Mouse (Mus musculus) myocyte (in vitro differentiated cells): Measurements from ENCODE around the gene Vmn2r24.
"Not testable (repeated sequence)": the region's sequence is repeated elsewhere in the genome, so short reads cannot be mapped to it uniquely, and the experiment has no call there.

Experiments
- E2F4 ChIP-seq: IDR thresholded peaks from one replicate; pipeline ENCODE4 v1.6.1; 2011; ENCODE audit warnings: mild to moderate bottlenecking, control low read depth, moderate library complexity; ENCODE audit not compliant: insufficient read depth
- MAX ChIP-seq: IDR thresholded peaks from one replicate; pipeline ENCODE4 v1.6.1; 2011; ENCODE audit warnings: low read depth, mild to moderate bottlenecking, control low read depth
- MYOG ChIP-seq, 3 experiments: IDR thresholded peaks; one replicate each; pipeline ENCODE4 v1.6.1; 2011; ENCODE audit warnings: control low read depth in 2 of 3, low read depth in 2 of 3, mild to moderate bottlenecking in 2 of 3; ENCODE audit not compliant: insufficient read length in 2 of 3, control insufficient read depth in 1 of 3, insufficient read depth in 1 of 3
- POLR2A ChIP-seq: IDR thresholded peaks from one replicate; pipeline ENCODE4 v1.6.1; 2011; ENCODE audit warnings: low read depth, mild to moderate bottlenecking, control low read depth, moderate library complexity; ENCODE audit not compliant: insufficient read length
- POLR2AphosphoS2 ChIP-seq: IDR thresholded peaks from one replicate; pipeline ENCODE4 v1.6.1; 2011; ENCODE audit warnings: low read depth, control low read depth; ENCODE audit not compliant: insufficient read length
- REST ChIP-seq: IDR thresholded peaks from one replicate; pipeline ENCODE4 v1.6.1; 2011; ENCODE audit warnings: mild to moderate bottlenecking, control low read depth, moderate library complexity; ENCODE audit not compliant: insufficient read depth, insufficient read length
- TCF12 ChIP-seq: IDR thresholded peaks from one replicate; pipeline ENCODE4 v1.6.1; 2011; ENCODE audit warnings: mild to moderate bottlenecking, control low read depth; ENCODE audit not compliant: poor library complexity, insufficient read depth, severe bottlenecking

DNA sequence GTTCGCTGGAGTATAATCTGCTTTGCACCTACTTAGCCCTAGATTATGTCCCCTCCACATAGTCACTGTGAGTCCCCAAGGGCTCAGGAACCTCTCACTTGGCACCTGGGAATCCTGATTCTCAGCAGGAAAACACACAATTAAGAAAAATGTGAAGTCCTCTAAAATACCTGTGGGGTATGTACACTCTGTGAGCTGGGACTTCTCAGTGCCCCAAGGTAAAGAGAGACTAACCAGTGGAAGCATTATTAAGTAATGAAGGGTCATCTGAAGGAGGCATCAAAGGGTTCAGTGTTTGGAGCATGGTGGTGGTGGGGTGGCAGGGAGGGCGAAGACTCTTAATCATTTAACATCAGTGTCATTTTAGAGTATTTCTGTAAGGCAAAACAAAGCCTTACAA lies 74.7 kb downstream of the Vmn2r24 start, which contains the start of gene Vmn2r25:
- TF ChIP-seq POLR2AphosphoS2; POLR2A; E2F4; MAX; REST; MYOG (IDR thresholded peaks at IDR 0.05; ENCODE audit: control insufficient read depth in 1 of 3, insufficient read depth in 1 of 3, insufficient read length in 2 of 3, low read depth in 2 of 3); TCF12: not testable (repeated sequence)
